Mouse (Mus musculus): ENCODE measurements around the gene Rara. TPM values are rescaled to one million over a fixed set of nuclear protein-coding genes. Genes with fewer than 3 reads are reported as not detected.

Gene Rara
- total RNA-seq, 4 experiments from 2014 or later = 21.3 to 36.8 (median 30.8) TPM

GRCm38 (mm10) chr11:99006788-99007187 lies 79.2 kb downstream of the Rara start:
- DNase-seq = no peak

- no peak for DNase-seq
These were observed 82.5 kb downstream of the Rara start for GRCm38 (mm10) chr11:99010124-99010523.

GRCm38 (mm10) chr11:99010706-99011105 lies 83.1 kb downstream of the Rara start:
- no peak for DNase-seq

- DNase-seq = no peak
These were observed 86.2 kb downstream of the Rara start for GRCm38 (mm10) chr11:99013856-99014255.

- no peak for DNase-seq
These were observed 92.2 kb downstream of the Rara start for GRCm38 (mm10) chr11:99019844-99020243.

- no peak for DNase-seq
These were observed 94.8 kb downstream of the Rara start for GRCm38 (mm10) chr11:99022384-99022933.

GRCm38 (mm10) chr11:99023094-99023493 lies 95.5 kb downstream of the Rara start:
- no peak for DNase-seq

GRCm38 (mm10) chr11:99023500-99024467 lies 96.2 kb downstream of the Rara start, which contains the start of gene Top2a:
TSS of gene Top2a (minus strand) at chr11:99024189.
- DNase-seq = peak; percentile 92

Other genes with a start within 250 kb of the Rara start
- gene Psmd3, start 245.3 kb upstream of the Rara start, total RNA-seq (2022) = 100 to 1,000 TPM; 115 to 121 (median 117) TPM
- not detected for gene Csf3, start 226.6 kb upstream of the Rara start, total RNA-seq (2022)
- gene Med24, start 198.4 kb upstream of the Rara start, total RNA-seq (2022) = 10 to 100 TPM; 47.7 to 63.3 (median 55.7) TPM
- gene Thra, start 187.2 kb upstream of the Rara start, total RNA-seq (2022) = 100 to 1,000 TPM in 1 of 4 experiments, 10 to 100 TPM in 3; 67.1 to 111 (median 82.9) TPM
- gene Nr1d1, start 152.5 kb upstream of the Rara start, total RNA-seq (2022) = 100 to 1,000 TPM; 140 to 286 (median 201) TPM
- 10 to 100 TPM; 93.5 to 98.5 (median 93.7) TPM for gene Msl1, start 132.3 kb upstream of the Rara start, total RNA-seq (2022)
- gene Casc3, start 122.9 kb upstream of the Rara start, total RNA-seq (2022) = 10 to 100 TPM; 34.3 to 47.2 (median 41.6) TPM
- gene Rapgefl1, start 91.0 kb upstream of the Rara start, total RNA-seq (2022) = 1 to 10 TPM in 2 of 4 experiments, under 1 TPM in 2; 0.55 to 1.8 (median 1.0) TPM
- 10 to 100 TPM; 20.4 to 26.7 (median 23.5) TPM for gene Wipf2, start 64.2 kb upstream of the Rara start, total RNA-seq (2022)
- gene Cdc6, start 20.0 kb upstream of the Rara start, total RNA-seq (2022) = under 1 TPM; 0.20 to 0.95 (median 0.72) TPM
- not detected for gene Gjd3, start 55.2 kb downstream of the Rara start, total RNA-seq (2022)
- gene Top2a, start 96.4 kb downstream of the Rara start, total RNA-seq (2022) = 1 to 10 TPM; 3.1 to 8.3 (median 6.1) TPM
- 100 to 1,000 TPM in 2 of 4 experiments, 10 to 100 TPM in 2; 84.1 to 133 (median 104) TPM for gene Igfbp4, start 113.4 kb downstream of the Rara start, total RNA-seq (2022)
- gene Tns4, start 161.5 kb downstream of the Rara start, total RNA-seq (2022) = 1 to 10 TPM in 1 of 4 experiments, under 1 TPM in 3; 0.28 to 1.3 (median 0.31) TPM
- under 1 TPM; 0.12 to 0.24 (median 0.16) TPM for gene Ccr7, start 227.3 kb downstream of the Rara start, total RNA-seq (2022)

Measured in adrenal gland, adult 8-10 months (tissue).